Mouse (Mus musculus) forebrain, embryonic 16.5 days (tissue): Measurements from ENCODE around the gene Gm6763. TPM values are rescaled to one million over a fixed set of nuclear protein-coding genes. Genes with fewer than 3 reads are reported as not detected.
"Not testable (repeated sequence)": the region's sequence is repeated elsewhere in the genome, so short reads cannot be mapped to it uniquely, and the experiment has no call there.

Source experiments
- ATAC-seq: fragments of 200-750 bp; cut with Nextera tagmentation; 2 replicates; pipeline ENCODE4 v1.8.0; 2017; ENCODE audit warnings: mild to moderate bottlenecking, moderate library complexity
- H3K27ac ChIP-seq: fragments of 300-500 bp; sonication (generic); 2 replicates; pipeline ENCODE4 v1.5.1; 2014; ENCODE audit warnings: low read length, control low read depth
- H3K27me3 ChIP-seq: fragments of 300-500 bp; sonication (generic); replicated peaks from 2 replicates; pipeline ENCODE4 v1.6.1; 2014; ENCODE audit warnings: low read length; ENCODE audit not compliant: control insufficient read depth, insufficient read depth
- H3K36me3 ChIP-seq: fragments of 300-500 bp; sonication (generic); 2 replicates; pipeline ENCODE4 v1.6.1; 2014; ENCODE audit not compliant: control insufficient read depth, insufficient read depth
- H3K4me1 ChIP-seq: fragments of 300-500 bp; sonication (generic); replicated peaks from 2 replicates; pipeline ENCODE4 v1.6.1; 2014; ENCODE audit warnings: low read length; ENCODE audit not compliant: control insufficient read depth, insufficient read depth
- H3K4me2 ChIP-seq: fragments of 300-500 bp; sonication (generic); 2 replicates; pipeline ENCODE4 v1.6.1; 2014; ENCODE audit warnings: mild to moderate bottlenecking, low read length, control low read depth
- H3K4me3 ChIP-seq: fragments of 300-500 bp; sonication (generic); replicated peaks from 2 replicates; pipeline ENCODE4 v1.5.1; 2014; ENCODE audit warnings: mild to moderate bottlenecking, low read length, control low read depth
- H3K9ac ChIP-seq: fragments of 300-500 bp; sonication (generic); replicated peaks from 2 replicates; pipeline ENCODE4 v1.6.1; 2014; ENCODE audit warnings: low read depth, low read length, control low read depth
- H3K9me3 ChIP-seq: fragments of 300-500 bp; sonication (generic); 2 replicates; pipeline ENCODE4 v1.6.1; 2016; ENCODE audit warnings: low read length; ENCODE audit not compliant: control insufficient read depth
- WGBS: fragments of 180-500 bp; shearing (Covaris S2); extraction: QIAGEN DNeasy Blood & Tissue Kit; methylation state at CpG from one replicate; pipeline ENCODE4 v1.1.7; 2014; 5-methylcytosine and 5-hydroxymethylcytosine counted together
- polyA plus RNA-seq: library from polyadenylated mRNA; unstranded; fragments of >200 nt; fragmentation: Nextera tagmentation; extraction: Ambion mirVana; gene quantifications from 2 replicates; pipeline ENCODE4 v1.2.1, GENCODE M21; 2015

Gene Gm6763
- polyA plus RNA-seq: not detected in 2 replicates

DNA sequence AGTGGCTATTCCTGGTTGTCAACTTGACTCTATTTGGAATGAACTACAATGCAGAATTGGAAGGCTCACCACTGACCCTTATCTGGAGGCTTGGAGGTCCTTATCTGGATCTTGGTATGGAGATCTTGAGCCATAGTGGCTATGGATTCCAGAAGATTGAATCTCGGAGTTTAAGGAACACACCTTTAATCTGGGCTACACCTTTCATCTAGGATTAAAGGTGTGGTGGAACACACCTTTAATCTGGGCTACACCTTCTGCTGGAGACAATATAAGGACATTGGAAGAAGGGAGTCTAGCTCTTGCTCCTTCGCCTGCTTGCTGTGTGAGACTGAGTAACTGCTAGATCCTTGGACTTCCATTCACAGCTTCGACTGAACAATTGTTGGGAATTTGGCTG lies at the start of gene Gm6763:
Gene Gm6763 (plus strand): TSS at position 301 of the 400 bp plus-strand sequence.
- not testable (repeated sequence) for H3K36me3 ChIP-seq, H3K4me3 ChIP-seq, H3K4me1 ChIP-seq, H3K9me3 ChIP-seq, H3K27me3 ChIP-seq, H3K4me2 ChIP-seq, H3K27ac ChIP-seq, ATAC-seq, H3K9ac ChIP-seq
- no CpG with 5 or more reads among the region's 3 CpGs for WGBS

DNA sequence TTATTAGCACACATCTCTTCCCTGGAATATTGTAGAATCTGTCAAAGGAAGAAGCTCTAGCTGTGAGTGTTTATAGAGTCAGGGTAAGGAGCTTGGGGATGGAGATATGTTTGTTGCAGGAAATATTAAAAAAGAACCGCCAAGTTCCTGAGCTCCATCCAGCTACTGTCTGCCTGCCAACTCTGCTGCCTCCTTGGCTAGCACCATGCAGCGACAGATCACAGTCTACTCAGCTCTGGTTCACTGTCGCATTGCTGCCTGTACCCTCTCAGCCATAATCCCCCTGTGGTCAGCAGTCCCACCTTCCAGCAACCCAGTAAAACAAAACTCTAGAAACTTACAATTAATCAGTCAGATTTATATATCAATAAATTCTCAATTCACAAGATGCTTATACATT lies 41.3 kb upstream of the Gm6763 start:
- Histone ChIP-seq H3K4me3 (no peak overlapping the region), H3K36me3 (no peaks in the 10 kb centered on the region), H3K9ac (no peak overlapping the region), H3K9me3 (no peaks in the 10 kb centered on the region), H3K27ac (no peak overlapping the region), H3K27me3 (no peaks in the 10 kb centered on the region), H3K4me2 (no peak overlapping the region), H3K4me1 (no peaks in the 10 kb centered on the region)
- 0 out of 2 replicates have a peak, but pooled peaks have one; percentile 28 for ATAC-seq
- 69% methylated on average over 3 of the region's 3 CpGs for WGBS

DNA sequence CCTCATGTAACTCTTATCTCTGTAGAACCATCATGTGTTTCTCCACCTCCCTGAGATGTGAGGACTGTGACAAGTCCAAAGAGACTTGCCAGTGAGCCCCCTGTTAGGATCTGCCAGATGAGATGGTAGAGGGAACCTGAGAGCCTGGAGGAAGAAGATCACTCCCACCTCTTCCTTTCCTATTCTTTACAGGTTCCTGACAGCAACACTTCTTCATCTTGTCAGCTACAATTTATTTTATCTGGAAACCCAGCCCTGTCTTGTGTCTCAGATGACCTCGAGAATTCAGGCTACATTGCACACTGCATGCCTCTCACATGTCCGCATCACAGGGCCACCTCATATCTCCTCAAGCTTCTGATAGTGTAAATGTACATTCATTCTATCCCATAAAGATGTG lies 33.0 kb upstream of the Gm6763 start:
- no peaks in the 10 kb centered on the region for H3K9me3 ChIP-seq
- no peak overlapping the region for H3K4me3 ChIP-seq
- no peaks in the 10 kb centered on the region for H3K36me3 ChIP-seq
- no peak for ATAC-seq
- H3K27ac ChIP-seq: no peak overlapping the region
- no peaks in the 10 kb centered on the region for H3K27me3 ChIP-seq
- H3K4me2 ChIP-seq: no peak overlapping the region
- H3K9ac ChIP-seq: no peak overlapping the region
- H3K4me1 ChIP-seq: no peaks in the 10 kb centered on the region
- 89% methylated on average over 2 of the region's 2 CpGs for WGBS

DNA sequence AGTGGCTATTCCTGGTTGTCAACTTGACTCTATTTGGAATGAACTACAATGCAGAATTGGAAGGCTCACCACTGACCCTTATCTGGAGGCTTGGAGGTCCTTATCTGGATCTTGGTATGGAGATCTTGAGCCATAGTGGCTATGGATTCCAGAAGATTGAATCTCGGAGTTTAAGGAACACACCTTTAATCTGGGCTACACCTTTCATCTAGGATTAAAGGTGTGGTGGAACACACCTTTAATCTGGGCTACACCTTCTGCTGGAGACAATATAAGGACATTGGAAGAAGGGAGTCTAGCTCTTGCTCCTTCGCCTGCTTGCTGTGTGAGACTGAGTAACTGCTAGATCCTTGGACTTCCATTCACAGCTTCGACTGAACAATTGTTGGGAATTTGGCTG lies 8.6 kb upstream of the Gm6763 start, which contains the start of gene Gm21293:
Gene Gm21293 (plus strand): TSS at position 301 of the 400 bp plus-strand sequence.
- no CpG with 5 or more reads among the region's 3 CpGs for WGBS
- H3K9me3 ChIP-seq, H3K4me2 ChIP-seq, H3K27ac ChIP-seq, H3K4me1 ChIP-seq, H3K27me3 ChIP-seq, H3K4me3 ChIP-seq, H3K36me3 ChIP-seq, ATAC-seq, H3K9ac ChIP-seq: not testable (repeated sequence)

DNA sequence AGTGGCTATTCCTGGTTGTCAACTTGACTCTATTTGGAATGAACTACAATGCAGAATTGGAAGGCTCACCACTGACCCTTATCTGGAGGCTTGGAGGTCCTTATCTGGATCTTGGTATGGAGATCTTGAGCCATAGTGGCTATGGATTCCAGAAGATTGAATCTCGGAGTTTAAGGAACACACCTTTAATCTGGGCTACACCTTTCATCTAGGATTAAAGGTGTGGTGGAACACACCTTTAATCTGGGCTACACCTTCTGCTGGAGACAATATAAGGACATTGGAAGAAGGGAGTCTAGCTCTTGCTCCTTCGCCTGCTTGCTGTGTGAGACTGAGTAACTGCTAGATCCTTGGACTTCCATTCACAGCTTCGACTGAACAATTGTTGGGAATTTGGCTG lies 8.4 kb downstream of the Gm6763 start, which contains the start of gene Gm8764:
Gene Gm8764 (plus strand): TSS at position 301 of the 400 bp plus-strand sequence.
- H3K27me3 ChIP-seq, H3K4me1 ChIP-seq, H3K4me2 ChIP-seq, ATAC-seq, H3K9ac ChIP-seq, H3K27ac ChIP-seq, H3K36me3 ChIP-seq, H3K4me3 ChIP-seq, H3K9me3 ChIP-seq: not testable (repeated sequence)
- WGBS: no CpG with 5 or more reads among the region's 3 CpGs

DNA sequence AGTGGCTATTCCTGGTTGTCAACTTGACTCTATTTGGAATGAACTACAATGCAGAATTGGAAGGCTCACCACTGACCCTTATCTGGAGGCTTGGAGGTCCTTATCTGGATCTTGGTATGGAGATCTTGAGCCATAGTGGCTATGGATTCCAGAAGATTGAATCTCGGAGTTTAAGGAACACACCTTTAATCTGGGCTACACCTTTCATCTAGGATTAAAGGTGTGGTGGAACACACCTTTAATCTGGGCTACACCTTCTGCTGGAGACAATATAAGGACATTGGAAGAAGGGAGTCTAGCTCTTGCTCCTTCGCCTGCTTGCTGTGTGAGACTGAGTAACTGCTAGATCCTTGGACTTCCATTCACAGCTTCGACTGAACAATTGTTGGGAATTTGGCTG lies 16.9 kb downstream of the Gm6763 start, which contains the start of gene Gm21304:
Gene Gm21304 (plus strand): TSS at position 301 of the 400 bp plus-strand sequence.
- not testable (repeated sequence) for H3K4me2 ChIP-seq, H3K27ac ChIP-seq, H3K9ac ChIP-seq, H3K27me3 ChIP-seq, H3K4me3 ChIP-seq, ATAC-seq, H3K4me1 ChIP-seq, H3K36me3 ChIP-seq, H3K9me3 ChIP-seq
- no CpG with 5 or more reads among the region's 3 CpGs for WGBS

DNA sequence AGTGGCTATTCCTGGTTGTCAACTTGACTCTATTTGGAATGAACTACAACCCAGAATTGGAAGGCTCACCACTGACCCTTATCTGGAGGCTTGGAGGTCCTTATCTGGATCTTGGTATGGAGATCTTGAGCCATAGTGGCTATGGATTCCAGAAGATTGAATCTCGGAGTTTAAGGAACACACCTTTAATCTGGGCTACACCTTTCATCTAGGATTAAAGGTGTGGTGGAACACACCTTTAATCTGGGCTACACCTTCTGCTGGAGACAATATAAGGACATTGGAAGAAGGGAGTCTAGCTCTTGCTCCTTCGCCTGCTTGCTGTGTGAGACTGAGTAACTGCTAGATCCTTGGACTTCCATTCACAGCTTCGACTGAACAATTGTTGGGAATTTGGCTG lies 25.4 kb downstream of the Gm6763 start, which contains the start of gene Gm21312:
Gene Gm21312 (plus strand): TSS at position 301 of the 400 bp plus-strand sequence.
- no CpG with 5 or more reads among the region's 3 CpGs for WGBS
- H3K4me2 ChIP-seq, H3K9me3 ChIP-seq, H3K36me3 ChIP-seq, H3K9ac ChIP-seq, ATAC-seq, H3K27ac ChIP-seq, H3K4me1 ChIP-seq, H3K27me3 ChIP-seq, H3K4me3 ChIP-seq: not testable (repeated sequence)

DNA sequence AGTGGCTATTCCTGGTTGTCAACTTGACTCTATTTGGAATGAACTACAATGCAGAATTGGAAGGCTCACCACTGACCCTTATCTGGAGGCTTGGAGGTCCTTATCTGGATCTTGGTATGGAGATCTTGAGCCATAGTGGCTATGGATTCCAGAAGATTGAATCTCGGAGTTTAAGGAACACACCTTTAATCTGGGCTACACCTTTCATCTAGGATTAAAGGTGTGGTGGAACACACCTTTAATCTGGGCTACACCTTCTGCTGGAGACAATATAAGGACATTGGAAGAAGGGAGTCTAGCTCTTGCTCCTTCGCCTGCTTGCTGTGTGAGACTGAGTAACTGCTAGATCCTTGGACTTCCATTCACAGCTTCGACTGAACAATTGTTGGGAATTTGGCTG lies 33.9 kb downstream of the Gm6763 start, which contains the start of gene Gm20765:
Gene Gm20765 (plus strand): TSS at position 301 of the 400 bp plus-strand sequence.
- H3K36me3 ChIP-seq, H3K27me3 ChIP-seq, H3K9me3 ChIP-seq, H3K27ac ChIP-seq, H3K4me3 ChIP-seq, H3K4me1 ChIP-seq, H3K9ac ChIP-seq, H3K4me2 ChIP-seq, ATAC-seq: not testable (repeated sequence)
- no CpG with 5 or more reads among the region's 3 CpGs for WGBS

DNA sequence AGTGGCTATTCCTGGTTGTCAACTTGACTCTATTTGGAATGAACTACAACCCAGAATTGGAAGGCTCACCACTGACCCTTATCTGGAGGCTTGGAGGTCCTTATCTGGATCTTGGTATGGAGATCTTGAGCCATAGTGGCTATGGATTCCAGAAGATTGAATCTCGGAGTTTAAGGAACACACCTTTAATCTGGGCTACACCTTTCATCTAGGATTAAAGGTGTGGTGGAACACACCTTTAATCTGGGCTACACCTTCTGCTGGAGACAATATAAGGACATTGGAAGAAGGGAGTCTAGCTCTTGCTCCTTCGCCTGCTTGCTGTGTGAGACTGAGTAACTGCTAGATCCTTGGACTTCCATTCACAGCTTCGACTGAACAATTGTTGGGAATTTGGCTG lies 42.4 kb downstream of the Gm6763 start, which contains the start of gene Gm4340:
Gene Gm4340 (plus strand): TSS at position 301 of the 400 bp plus-strand sequence.
- not testable (repeated sequence) for H3K9me3 ChIP-seq, H3K9ac ChIP-seq, H3K4me3 ChIP-seq, H3K36me3 ChIP-seq, ATAC-seq, H3K4me1 ChIP-seq, H3K27ac ChIP-seq, H3K27me3 ChIP-seq, H3K4me2 ChIP-seq
- no CpG with 5 or more reads among the region's 3 CpGs for WGBS
